Mouse (Mus musculus): Measurements from ENCODE around the gene Ccl2.

Ccl2 gene

GRCm38 (mm10) chr11:82038535-82038934, 3.2 kb downstream of the Ccl2 start, which contains the start of gene Gm17268:
Gene Gm17268, minus strand, starts transcription at chr11:82038562.
- DNase-seq: no peak

- DNase-seq: no peak
These were observed 3.8 kb downstream of the Ccl2 start for GRCm38 (mm10) chr11:82039132-82039660.

DNA sequence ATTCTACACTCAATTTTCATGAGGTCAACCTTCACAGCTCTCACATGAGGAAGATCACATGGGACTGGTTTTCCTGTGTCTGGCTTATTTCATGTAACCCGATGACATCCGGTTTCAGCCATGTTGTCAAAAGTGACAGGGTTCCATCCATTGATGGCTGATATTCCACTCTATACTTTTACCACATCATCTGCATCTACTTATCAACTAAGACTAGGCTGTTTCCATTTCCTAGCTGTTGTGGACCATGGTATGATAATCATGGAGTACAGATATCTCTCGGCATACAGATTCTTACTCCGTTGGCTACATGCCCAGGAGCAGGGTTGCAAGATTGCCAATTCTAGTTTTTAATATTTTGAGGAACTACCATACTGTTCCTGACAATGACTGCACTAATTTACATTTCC, 6.3 kb downstream of the Ccl2 start:
- DNase-seq: no peak

DNA sequence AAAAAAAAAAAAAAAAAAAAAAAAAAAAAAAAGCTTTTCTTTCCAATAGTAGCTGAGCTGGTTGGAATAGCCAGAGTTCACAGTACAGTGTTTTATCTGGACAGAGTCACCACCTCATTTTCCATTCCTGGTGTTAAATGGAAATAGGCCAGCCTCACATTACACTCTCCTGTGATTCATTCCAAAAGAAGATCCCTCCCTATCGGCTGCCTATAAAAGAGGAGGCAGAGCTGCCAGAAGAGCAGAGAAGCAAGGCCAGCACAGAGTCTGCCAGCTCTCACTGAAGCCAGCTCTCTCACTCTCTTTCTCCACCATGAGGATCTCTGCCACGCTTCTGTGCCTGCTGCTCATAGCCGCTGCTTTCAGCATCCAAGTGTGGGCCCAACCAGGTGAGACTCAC, 10.1 kb downstream of the Ccl2 start, which contains the start of gene Ccl7:
Ccl7 (plus strand) TSS at position 242 of the 400 bp plus-strand sequence.
- DNase-seq: no peak

DNA sequence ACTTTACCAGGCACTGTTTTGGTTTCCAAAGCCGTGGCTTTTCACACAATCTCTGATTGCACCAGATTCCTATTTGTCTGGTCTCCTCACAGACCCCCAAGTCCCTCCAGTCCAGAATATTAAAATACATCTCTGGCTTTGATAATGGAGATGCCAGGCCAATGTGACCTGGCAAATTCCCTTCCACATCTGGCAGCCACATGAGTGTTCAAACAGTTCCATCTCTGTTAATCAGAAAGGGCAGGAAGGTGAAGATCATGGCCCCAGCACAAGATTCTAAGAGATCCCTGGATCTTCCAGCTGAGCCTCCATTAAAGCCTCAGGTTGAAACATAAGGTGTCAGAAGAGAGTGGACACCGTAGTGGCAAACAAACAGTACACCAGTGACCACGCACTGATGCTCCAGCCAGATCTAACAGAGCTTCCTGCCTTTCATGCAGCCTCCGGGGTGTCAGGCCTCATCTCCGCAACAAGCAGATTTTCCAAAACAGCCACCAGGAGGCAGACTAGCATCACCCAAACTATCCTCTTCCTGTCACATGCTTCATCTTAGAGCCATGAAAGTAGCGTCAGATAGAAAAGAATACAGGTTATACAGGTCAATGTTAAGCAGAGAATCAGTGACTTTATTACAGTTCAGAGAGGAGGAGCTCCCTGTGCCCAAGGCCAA, 12.5 kb downstream of the Ccl2 start:
- no peak for DNase-seq

GRCm38 (mm10) chr11:82053849-82054248, 18.5 kb downstream of the Ccl2 start:
- no peak for DNase-seq

DNA sequence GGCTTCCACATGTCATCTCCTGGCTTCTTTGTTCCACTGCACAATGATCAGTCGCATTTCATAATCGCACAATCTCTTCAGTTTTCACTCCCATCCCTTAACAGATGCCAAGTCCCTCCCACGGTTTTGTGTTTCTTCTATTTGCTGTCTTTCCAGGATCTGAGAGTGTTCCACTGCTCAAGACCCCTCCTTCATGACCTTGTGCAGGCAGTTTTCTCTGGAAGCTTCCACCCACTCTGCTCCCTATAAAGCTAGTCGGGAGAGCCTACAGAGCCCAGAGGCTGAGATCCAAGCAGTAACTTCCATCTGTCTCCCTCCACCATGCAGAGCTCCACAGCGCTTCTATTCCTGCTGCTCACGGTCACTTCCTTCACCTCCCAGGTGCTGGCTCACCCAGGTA, 22.3 kb downstream of the Ccl2 start, which contains the start of gene Ccl11:
Ccl11 (plus strand) TSS at position 178 of the 400 bp plus-strand sequence.
- DNase-seq: peak; percentile 25

GRCm38 (mm10) chr11:82062226-82062625, 26.9 kb downstream of the Ccl2 start:
- no peak for DNase-seq

- no peak for DNase-seq
These were observed 28.1 kb downstream of the Ccl2 start for GRCm38 (mm10) chr11:82063454-82063853.

DNA sequence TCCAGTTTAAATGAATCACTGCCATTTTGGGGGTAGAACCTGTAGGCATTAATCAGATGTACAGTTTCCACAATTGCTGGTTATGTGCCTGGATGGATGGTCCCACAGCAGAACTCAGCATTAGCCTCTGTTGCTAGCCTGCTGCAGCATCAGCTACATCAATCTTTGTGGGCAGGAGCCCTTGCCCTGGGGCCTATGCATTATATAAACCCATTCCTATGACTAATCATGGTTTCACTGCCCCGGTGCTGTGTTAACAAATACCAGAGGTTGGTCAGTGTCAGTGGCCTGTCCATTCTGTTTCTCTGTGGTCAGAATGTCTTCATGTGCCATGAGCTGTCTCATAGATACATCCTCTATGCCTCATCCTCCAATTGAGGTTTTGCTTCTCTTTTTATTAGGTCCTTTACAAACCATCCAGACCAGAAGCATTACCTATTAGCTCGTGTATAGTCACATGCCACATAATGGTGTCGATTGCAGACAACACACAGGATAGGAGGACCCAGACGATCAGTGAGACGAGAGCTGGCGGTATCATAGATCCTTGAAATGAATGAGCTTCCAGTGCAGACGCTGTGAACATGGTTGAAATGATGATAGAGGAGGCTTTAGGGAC, 31.7 kb downstream of the Ccl2 start:
- no peak for DNase-seq

DNA sequence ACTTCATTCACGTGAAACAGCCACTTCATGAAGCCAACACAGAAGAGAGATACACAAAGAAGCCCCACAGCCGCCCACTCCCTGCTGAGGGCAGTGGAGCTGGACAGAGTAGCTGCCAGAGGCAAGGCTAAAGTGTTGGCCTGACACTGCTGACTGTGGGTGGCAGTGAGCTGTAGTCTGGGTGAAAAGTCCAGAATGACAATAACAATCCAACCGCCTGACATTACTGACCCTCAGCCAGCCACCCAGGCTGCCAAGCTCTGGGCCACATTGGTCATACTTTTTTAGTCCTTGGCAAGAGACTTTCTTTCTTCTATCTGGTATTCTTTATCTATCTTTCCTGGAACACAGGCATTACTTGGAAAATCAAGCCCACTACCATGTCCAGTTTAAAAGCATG, 35.7 kb downstream of the Ccl2 start:
- no peak for DNase-seq

DNA sequence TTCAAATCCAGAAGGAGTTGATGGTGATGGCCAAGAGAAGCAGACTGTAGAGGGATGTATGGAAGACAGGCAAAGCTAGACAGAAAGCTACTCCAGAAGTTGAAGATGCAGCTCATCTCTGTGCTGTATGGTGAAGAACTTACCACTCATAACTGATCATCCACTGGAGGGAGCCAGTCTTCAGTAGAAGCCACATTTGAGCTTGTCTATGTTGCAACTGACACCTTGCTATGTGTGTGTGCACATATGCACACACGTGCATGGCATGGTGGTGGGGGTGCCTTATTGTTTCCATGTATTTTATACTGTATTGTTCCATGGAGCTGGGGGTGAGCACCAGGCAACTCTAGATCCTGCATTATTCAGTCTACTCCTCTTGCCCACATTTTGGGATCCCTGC, 37.0 kb downstream of the Ccl2 start:
- no peak for DNase-seq

- no peak for DNase-seq
These were observed 37.6 kb downstream of the Ccl2 start for GRCm38 (mm10) chr11:82072984-82073383.

- no peak for DNase-seq
These were observed 38.3 kb downstream of the Ccl2 start for GRCm38 (mm10) chr11:82073686-82074085.

- no peak for DNase-seq
These were observed 41.7 kb downstream of the Ccl2 start for GRCm38 (mm10) chr11:82077031-82077430.

DNA sequence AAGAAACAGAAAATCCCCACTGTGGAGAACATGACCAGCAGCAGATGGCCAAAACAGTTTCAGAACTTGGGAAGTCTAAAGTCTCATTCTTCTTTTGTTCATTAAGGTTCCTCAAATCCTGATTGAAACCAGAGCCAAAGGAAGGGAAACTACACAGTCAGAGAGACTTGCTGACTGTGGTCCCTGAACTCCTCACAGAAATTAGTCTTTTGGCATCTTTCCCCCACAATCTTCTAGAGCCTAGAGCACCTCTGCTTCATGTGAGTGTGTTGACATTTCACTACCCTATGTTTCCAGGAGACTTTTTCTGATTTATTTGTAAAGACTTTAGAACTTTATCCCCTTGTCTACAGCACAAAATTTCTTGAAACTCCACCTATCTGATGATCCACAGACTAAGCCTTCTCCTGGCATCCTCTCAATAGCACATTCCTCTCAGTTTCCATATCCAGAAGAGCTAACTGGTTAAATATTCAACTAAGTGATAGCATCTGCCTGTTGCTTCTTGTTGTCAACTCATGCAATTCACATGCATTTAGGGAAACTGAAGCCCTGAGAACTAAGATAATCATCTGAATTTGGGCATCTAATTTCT, 42.9 kb downstream of the Ccl2 start:
- DNase-seq: no peak

GRCm38 (mm10) chr11:82080865-82081264, 45.5 kb downstream of the Ccl2 start:
- no peak for DNase-seq

DNA sequence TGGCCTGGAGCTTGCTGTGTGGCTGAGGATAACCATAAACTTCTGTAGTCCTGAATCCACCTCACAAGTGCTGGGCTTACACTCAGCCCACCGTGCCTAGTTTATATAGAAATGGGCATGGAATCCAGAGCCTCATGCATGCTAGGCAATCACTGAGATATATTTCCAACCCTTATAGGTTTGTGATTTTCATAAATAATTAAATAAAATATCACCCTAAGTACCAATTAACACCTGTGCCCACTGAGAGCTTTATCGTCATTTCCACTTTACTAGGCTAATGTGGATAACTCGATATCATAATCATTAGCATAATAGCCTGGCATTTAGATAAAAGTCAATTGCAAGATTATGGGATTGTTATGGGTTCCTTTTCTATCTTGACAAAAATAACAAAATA, 49.0 kb downstream of the Ccl2 start:
- no peak for DNase-seq

Data from right cerebral cortex, postnatal 25 days (tissue).